Mouse (Mus musculus) spleen, postnatal 10 days (tissue): ENCODE measurements around the gene Fam118b.

Source experiments
- DNase-seq, 2 experiments: peaks; one replicate each; pipeline ENCODE4 v3.0.0; 2021 to 2022; ENCODE audit warnings: low spot score in 2 of 2

Fam118b gene

GRCm38 (mm10) chr9:35264509-35264908 is 3.1 kb downstream of the Fam118b start:
- no peak for DNase-seq

GRCm38 (mm10) chr9:35263431-35263830 is 4.2 kb downstream of the Fam118b start:
- DNase-seq: no peak

- no peak for DNase-seq
These were observed 5.2 kb downstream of the Fam118b start for GRCm38 (mm10) chr9:35262418-35262817.

- DNase-seq: no peak
These were observed 10.2 kb downstream of the Fam118b start for GRCm38 (mm10) chr9:35257365-35257764.

- no peak for DNase-seq
These were observed 18.1 kb downstream of the Fam118b start for GRCm38 (mm10) chr9:35249476-35249875.

- no peak for DNase-seq
These were observed 20.2 kb downstream of the Fam118b start for GRCm38 (mm10) chr9:35247405-35247804.

- no peak for DNase-seq
These were observed 27.9 kb downstream of the Fam118b start for GRCm38 (mm10) chr9:35239734-35240133.

GRCm38 (mm10) chr9:35238915-35239571 is 28.6 kb downstream of the Fam118b start:
- DNase-seq: no peak

- no peak for DNase-seq
These were observed 29.2 kb downstream of the Fam118b start for GRCm38 (mm10) chr9:35238371-35238770.

GRCm38 (mm10) chr9:35235996-35236395 is 31.6 kb downstream of the Fam118b start:
- DNase-seq: no peak

- DNase-seq: no peak
These were observed 38.9 kb downstream of the Fam118b start for GRCm38 (mm10) chr9:35228671-35229070.

- no peak for DNase-seq
These were observed 44.1 kb downstream of the Fam118b start for GRCm38 (mm10) chr9:35223466-35223865.

- no peak for DNase-seq
These were observed 49.6 kb downstream of the Fam118b start for GRCm38 (mm10) chr9:35217963-35218362.

- DNase-seq: no peak
These were observed 55.8 kb downstream of the Fam118b start for GRCm38 (mm10) chr9:35211573-35212511.

- peak; percentile 96 to 99 for DNase-seq
These were observed 56.8 kb downstream of the Fam118b start, which contains the start of gene Foxred1 for GRCm38 (mm10) chr9:35210542-35211474. TSS of gene Foxred1 (minus strand) at chr9:35211055.

GRCm38 (mm10) chr9:35204421-35204820 is 63.2 kb downstream of the Fam118b start:
- DNase-seq: no peak

- no peak for DNase-seq
These were observed 64.1 kb downstream of the Fam118b start for GRCm38 (mm10) chr9:35203536-35203935.

- no peak for DNase-seq
These were observed 67.0 kb downstream of the Fam118b start for GRCm38 (mm10) chr9:35200529-35201060.

- peak; percentile 94 to 95 for DNase-seq
These were observed 67.7 kb downstream of the Fam118b start, which contains the start of the genes Srpr and Tirap for GRCm38 (mm10) chr9:35199772-35200471. TSS of gene Srpr (plus strand) at chr9:35200175. TSS of gene Tirap (minus strand) at chr9:35200291.

- no peak for DNase-seq
These were observed 68.4 kb downstream of the Fam118b start for GRCm38 (mm10) chr9:35198945-35199771.
